Mouse (Mus musculus) stomach, postnatal 0 days (tissue): ENCODE results near the gene Tmem18.

Source experiments
- CTCF ChIP-seq: IDR thresholded peaks from 2 replicates; pipeline ENCODE4 v1.5.1; 2016; ENCODE audit warnings: antibody characterized with exemption, low read depth, mild to moderate bottlenecking, moderate library complexity
- EP300 ChIP-seq: optimal IDR thresholded peaks from 2 replicates; pipeline ENCODE3; 2016; ENCODE audit warnings: antibody characterized with exemption

DNA sequence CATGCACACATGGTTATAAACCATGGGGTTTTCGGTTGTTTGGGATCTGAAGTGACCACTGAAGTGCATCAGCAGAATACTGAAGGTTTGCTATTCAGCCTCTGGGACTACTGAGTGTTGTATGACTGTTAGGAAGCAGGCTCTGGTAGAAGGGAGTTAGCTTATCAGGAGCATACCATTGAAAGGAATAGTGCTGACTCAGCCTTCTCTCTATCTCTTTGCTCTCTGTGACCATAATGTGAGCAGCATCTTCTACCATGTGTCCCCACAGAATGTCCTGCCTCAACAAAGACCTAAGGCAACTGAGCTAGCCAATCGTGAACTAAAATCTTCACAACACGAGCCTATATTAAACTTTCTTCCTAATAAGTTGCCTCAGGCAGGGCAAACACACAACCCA, 8.3 kb upstream of the Tmem18 start:
- TF ChIP-seq CTCF (no peak), EP300 (no peak)
